Mouse (Mus musculus) forebrain, embryonic 11.5 days (tissue): ENCODE measurements around the gene Baiap2l1. TPM values are rescaled to one million over a fixed set of nuclear protein-coding genes. Genes with fewer than 3 reads are reported as not detected.

ENCODE experiments used
- ATAC-seq: fragments of 200-750 bp; cut with Nextera tagmentation; replicated peaks from 2 replicates; pipeline ENCODE4 v1.8.0; 2017; ENCODE audit warnings: moderate TSS enrichment; ENCODE audit not compliant: low FRiP score
- DNase-seq: peaks from one replicate; pipeline ENCODE4 v3.0.0-alpha.2; 2017; ENCODE audit warnings: low spot score
- H3K27ac ChIP-seq: fragments of 300-500 bp; sonication (generic); 2 replicates; pipeline ENCODE4 v1.5.1; 2014; ENCODE audit warnings: low read depth, low read length
- H3K27me3 ChIP-seq: fragments of 300-500 bp; sonication (generic); 2 replicates; pipeline ENCODE4 v1.6.1; 2014; ENCODE audit warnings: mild to moderate bottlenecking, low read length, mixed read lengths; ENCODE audit not compliant: control insufficient read depth, insufficient read depth
- H3K36me3 ChIP-seq: fragments of 300-500 bp; sonication (generic); 2 replicates; pipeline ENCODE4 v1.6.1; 2014; ENCODE audit warnings: mild to moderate bottlenecking, low read length, moderate library complexity, mixed read lengths; ENCODE audit not compliant: control insufficient read depth, insufficient read depth
- H3K4me1 ChIP-seq: fragments of 300-500 bp; sonication (generic); replicated peaks from 2 replicates; pipeline ENCODE4 v1.6.1; 2014; ENCODE audit warnings: low read length, mixed read lengths; ENCODE audit not compliant: control insufficient read depth, insufficient read depth
- H3K4me2 ChIP-seq: fragments of 300-500 bp; sonication (generic); 2 replicates; pipeline ENCODE4 v1.6.1; 2014; ENCODE audit warnings: low read depth, mild to moderate bottlenecking, low read length, moderate library complexity, mixed read lengths; ENCODE audit not compliant: severe bottlenecking
- H3K4me3 ChIP-seq: fragments of 300-500 bp; sonication (generic); 2 replicates; pipeline ENCODE4 v1.5.1; 2014; ENCODE audit warnings: low read depth, low read length
- H3K9ac ChIP-seq: fragments of 300-500 bp; sonication (generic); 2 replicates; pipeline ENCODE4 v1.6.1; 2014; ENCODE audit warnings: low read length
- H3K9me3 ChIP-seq: fragments of 300-500 bp; sonication (generic); 2 replicates; pipeline ENCODE4 v1.6.1; 2016; ENCODE audit warnings: low read length, mixed read lengths; ENCODE audit not compliant: control insufficient read depth
- WGBS: fragments of 180-500 bp; shearing (Covaris S2); extraction: QIAGEN DNeasy Blood & Tissue Kit; methylation state at CpG from one replicate; pipeline ENCODE4 v1.1.7; 2014; 5-methylcytosine and 5-hydroxymethylcytosine counted together
- polyA plus RNA-seq: library from polyadenylated mRNA; unstranded; fragments of >200 nt; fragmentation: Nextera tagmentation; extraction: Ambion mirVana; gene quantifications from 2 replicates; pipeline ENCODE4 v1.2.1, GENCODE M21; 2014

The Baiap2l1 gene
- polyA plus RNA-seq, 1 experiment from 2014 or later: 4.2 TPM

- peak overlapping the region; percentile 77 for H3K4me2 ChIP-seq
- DNase-seq (peak; percentile 82), ATAC-seq (peak; percentile 68)
- H3K9ac ChIP-seq: peak overlapping the region; percentile 93
- peaks cover 25% of the 10 kb centered on the region for H3K4me1 ChIP-seq
- H3K4me3 ChIP-seq: peak overlapping the region; percentile 99
- H3K9me3 ChIP-seq: no peaks in the 10 kb centered on the region
- WGBS: under 1% methylated on average over 39 of the region's 40 CpGs
- no peaks in the 10 kb centered on the region for H3K27me3 ChIP-seq
- H3K27ac ChIP-seq: peak overlapping the region; percentile 74
- H3K36me3 ChIP-seq: no peaks in the 10 kb centered on the region
These were observed 102.0 kb downstream of the Baiap2l1 start for GRCm38 (mm10) chr5:144255632-144256540.

GRCm38 (mm10) chr5:144254811-144255631, 102.9 kb downstream of the Baiap2l1 start:
- H3K4me1 ChIP-seq: peaks cover 25% of the 10 kb centered on the region
- no peaks in the 10 kb centered on the region for H3K36me3 ChIP-seq
- no peaks in the 10 kb centered on the region for H3K27me3 ChIP-seq
- peak; percentile 96 for DNase-seq
- H3K4me3 ChIP-seq: peak overlapping the region; percentile 99
- under 1% methylated on average over 69 of the region's 84 CpGs for WGBS
- peak overlapping the region; percentile 93 for H3K9ac ChIP-seq
- H3K9me3 ChIP-seq: peaks cover 2% of the 10 kb centered on the region; the same call in 1 of the 2 replicates
- H3K4me2 ChIP-seq: peak overlapping the region; percentile 77
- peak overlapping the region; percentile 74 for H3K27ac ChIP-seq
- peak; percentile 79 for ATAC-seq

- Histone ChIP-seq H3K27ac (no peak overlapping the region), H3K4me3 (peak overlapping the region; percentile 99), H3K9me3 (peaks cover 3% of the 10 kb centered on the region; the same call in 1 of the 2 replicates), H3K9ac (peak overlapping the region; percentile 93; the same call in 1 of the 2 replicates), H3K27me3 (no peaks in the 10 kb centered on the region), H3K36me3 (no peaks in the 10 kb centered on the region), H3K4me2 (peak overlapping the region; percentile 77), H3K4me1 (peaks cover 25% of the 10 kb centered on the region)
- ATAC-seq (peak; percentile 7), DNase-seq (no peak)
- WGBS: 59% methylated on average over 16 of the region's 16 CpGs
These were observed 103.6 kb downstream of the Baiap2l1 start for GRCm38 (mm10) chr5:144254122-144254810.

- WGBS: 79% methylated on average over 4 of the region's 4 CpGs
- H3K9ac ChIP-seq: no peak overlapping the region
- no peaks in the 10 kb centered on the region for H3K27me3 ChIP-seq
- H3K9me3 ChIP-seq: peaks cover 3% of the 10 kb centered on the region; the same call in 1 of the 2 replicates
- no peak overlapping the region for H3K4me3 ChIP-seq
- DNase-seq: no peak
- no peaks in the 10 kb centered on the region for H3K36me3 ChIP-seq
- no peak overlapping the region for H3K27ac ChIP-seq
- H3K4me1 ChIP-seq: peaks cover 17% of the 10 kb centered on the region; the same call in 1 of the 2 replicates
- no peak overlapping the region for H3K4me2 ChIP-seq
- no peak for ATAC-seq
These were observed 104.7 kb downstream of the Baiap2l1 start for GRCm38 (mm10) chr5:144253212-144253611.

- no peaks in the 10 kb centered on the region for H3K27me3 ChIP-seq
- H3K4me1 ChIP-seq: peaks cover 7% of the 10 kb centered on the region; the same call in 1 of the 2 replicates
- H3K27ac ChIP-seq: no peak overlapping the region
- no peak for ATAC-seq
- 93% methylated on average over 13 of the region's 13 CpGs for WGBS
- no peak for DNase-seq
- H3K9me3 ChIP-seq: peaks cover 3% of the 10 kb centered on the region; the same call in 1 of the 2 replicates
- no peak overlapping the region for H3K9ac ChIP-seq
- no peaks in the 10 kb centered on the region for H3K36me3 ChIP-seq
- no peak overlapping the region for H3K4me3 ChIP-seq
- no peak overlapping the region for H3K4me2 ChIP-seq
These were observed 105.9 kb downstream of the Baiap2l1 start for GRCm38 (mm10) chr5:144251876-144252577.

- Histone ChIP-seq H3K27ac (no peak overlapping the region), H3K4me1 (0 out of 2 replicates have a peak, but pooled peaks cover 3% of the 10 kb centered on the region), H3K4me2 (no peak overlapping the region), H3K9me3 (peaks cover 3% of the 10 kb centered on the region; the same call in 1 of the 2 replicates), H3K9ac (no peak overlapping the region), H3K36me3 (no peaks in the 10 kb centered on the region), H3K27me3 (no peaks in the 10 kb centered on the region), H3K4me3 (no peak overlapping the region)
- WGBS: 79% methylated on average over 3 of the region's 3 CpGs
- ATAC-seq: no peak
- no peak for DNase-seq
These were observed 108.0 kb downstream of the Baiap2l1 start for GRCm38 (mm10) chr5:144249871-144250270.

GRCm38 (mm10) chr5:144247906-144248585, 109.9 kb downstream of the Baiap2l1 start:
- no peaks in the 10 kb centered on the region for H3K4me1 ChIP-seq
- no peak overlapping the region for H3K27ac ChIP-seq
- H3K9me3 ChIP-seq: peaks cover 3% of the 10 kb centered on the region; the same call in 1 of the 2 replicates
- H3K4me3 ChIP-seq: no peak overlapping the region
- H3K9ac ChIP-seq: no peak overlapping the region
- no peaks in the 10 kb centered on the region for H3K36me3 ChIP-seq
- ATAC-seq (no peak), DNase-seq (no peak)
- no peak overlapping the region for H3K4me2 ChIP-seq
- H3K27me3 ChIP-seq: no peaks in the 10 kb centered on the region
- 84% methylated on average over 10 of the region's 10 CpGs for WGBS
